Mouse (Mus musculus) MEL (cell line): Measurements from ENCODE around the gene Rpn2. TPM values are rescaled to one million over a fixed set of nuclear protein-coding genes. Genes with fewer than 3 reads are reported as not detected.

ENCODE experiments used
- DNase-seq: peaks from one replicate; pipeline ENCODE4 v3.0.0; 2011; ENCODE audit warnings: low read depth, low spot score
- H3K27ac ChIP-seq: 2 replicates; pipeline ENCODE4 v1.5.1; 2012; ENCODE audit warnings: low read depth, mild to moderate bottlenecking, control low read depth, low read length, moderate library complexity; ENCODE audit not compliant: control insufficient read depth
- H3K27me3 ChIP-seq, 2 experiments: fragments of 150-350 bp in 1 of 2; sonication (generic) in 1 of 2; 2 replicates each; pipeline ENCODE4 v1.6.1; 2012; ENCODE audit warnings: low read length in 2 of 2, mild to moderate bottlenecking in 2 of 2, improper control_type of control experiment in 1 of 2, moderate library complexity in 1 of 2; ENCODE audit not compliant: insufficient read depth in 2 of 2, control insufficient read depth in 1 of 2
- H3K36me3 ChIP-seq, 2 experiments: 2 replicates each; pipeline ENCODE4 v1.6.1; 2012 to 2014; ENCODE audit warnings: low read length in 2 of 2, improper control_type of control experiment in 1 of 2, inconsistent platforms in 1 of 2, mild to moderate bottlenecking in 1 of 2; ENCODE audit not compliant: insufficient read depth in 2 of 2, control insufficient read depth in 1 of 2
- H3K4me1 ChIP-seq, 2 experiments: fragments of 150-350 bp in 1 of 2; sonication (generic) in 1 of 2; 2 replicates each; pipeline ENCODE4 v1.6.1; 2012; ENCODE audit warnings: low read length in 2 of 2, improper control_type of control experiment in 1 of 2, mild to moderate bottlenecking in 1 of 2; ENCODE audit not compliant: insufficient read depth in 2 of 2, control insufficient read depth in 1 of 2
- H3K4me3 ChIP-seq, 2 experiments: fragments of 150-350 bp in 1 of 2; sonication (generic) in 1 of 2; 2 replicates each; pipeline ENCODE4 v1.5.1; 2012; ENCODE audit warnings: low read depth in 2 of 2, low read length in 2 of 2, mild to moderate bottlenecking in 2 of 2, moderate library complexity in 2 of 2, control low read depth in 1 of 2, improper control_type of control experiment in 1 of 2; ENCODE audit not compliant: control insufficient read depth in 1 of 2, insufficient read depth in 1 of 2
- H3K79me2 ChIP-seq: 2 replicates; pipeline ENCODE4 v1.6.1; 2012; ENCODE audit warnings: mild to moderate bottlenecking, low read length, moderate library complexity; ENCODE audit not compliant: control insufficient read depth, poor library complexity, insufficient read depth
- H3K9ac ChIP-seq: 2 replicates; pipeline ENCODE4 v1.6.1; 2012; ENCODE audit warnings: low read depth, mild to moderate bottlenecking, control low read depth, low read length, moderate library complexity; ENCODE audit not compliant: control insufficient read depth, poor library complexity, severe bottlenecking
- H3K9me3 ChIP-seq: fragments of 150-350 bp; sonication (generic); replicated peaks from 2 replicates; pipeline ENCODE4 v1.6.1; 2012; ENCODE audit warnings: mild to moderate bottlenecking, low read length, improper control_type of control experiment, moderate library complexity; ENCODE audit not compliant: insufficient read depth
- CHD1 ChIP-seq: IDR thresholded peaks from 2 replicates; pipeline ENCODE4 v1.6.1; 2012; ENCODE audit warnings: low read depth, mild to moderate bottlenecking, inconsistent platforms, low read length, improper control_type of control experiment
- CHD2 ChIP-seq: IDR thresholded peaks from 2 replicates; pipeline ENCODE4 v1.6.1; 2011; ENCODE audit warnings: low read length, improper control_type of control experiment
- E2F4 ChIP-seq: IDR thresholded peaks from 2 replicates; pipeline ENCODE4 v1.6.1; 2011; ENCODE audit warnings: low read depth, low read length, improper control_type of control experiment, borderline replicate concordance
- ELF1 ChIP-seq: IDR thresholded peaks from 2 replicates; pipeline ENCODE4 v1.6.1; 2014; ENCODE audit warnings: low read depth, mild to moderate bottlenecking, inconsistent platforms, low read length, improper control_type of control experiment, moderate library complexity
- EP300 ChIP-seq, 2 experiments: IDR thresholded peaks; 2 replicates each; pipeline ENCODE4 v1.6.1; 2011; ENCODE audit warnings: improper control_type of control experiment in 2 of 2, low read length in 2 of 2, low read depth in 1 of 2, mild to moderate bottlenecking in 1 of 2
- GABPA ChIP-seq: IDR thresholded peaks from 2 replicates; pipeline ENCODE4 v1.6.1; 2012; ENCODE audit warnings: low read depth, mild to moderate bottlenecking, inconsistent platforms, low read length, improper control_type of control experiment, moderate library complexity
- GATA1 ChIP-seq: IDR thresholded peaks from 2 replicates; pipeline ENCODE4 v1.6.1; 2011; ENCODE audit warnings: low read depth, low read length, improper control_type of control experiment
- JUND ChIP-seq: IDR thresholded peaks from 2 replicates; pipeline ENCODE4 v1.6.1; 2011; ENCODE audit warnings: low read depth, mild to moderate bottlenecking, improper control_type of control experiment, low read length
- KAT2A ChIP-seq: conservative IDR thresholded peaks from 2 replicates; pipeline ENCODE4 v1.6.1; 2012; ENCODE audit warnings: low read depth, low read length, improper control_type of control experiment, inconsistent platforms
- MXI1 ChIP-seq: IDR thresholded peaks from 2 replicates; pipeline ENCODE4 v1.6.1; 2011; ENCODE audit warnings: mild to moderate bottlenecking, low read depth, low read length, improper control_type of control experiment
- MYB ChIP-seq: IDR thresholded peaks from 2 replicates; pipeline ENCODE4 v1.6.1; 2011; ENCODE audit warnings: mild to moderate bottlenecking, low read depth, low read length, improper control_type of control experiment
- NRF1 ChIP-seq: IDR thresholded peaks from 2 replicates; pipeline ENCODE4 v1.6.1; 2014; ENCODE audit warnings: low read depth, mild to moderate bottlenecking, inconsistent platforms, low read length, improper control_type of control experiment, moderate library complexity; ENCODE audit not compliant: poor library complexity, insufficient read depth, severe bottlenecking
- POLR2AphosphoS2 ChIP-seq: IDR thresholded peaks from 2 replicates; pipeline ENCODE4 v1.6.1; 2011; ENCODE audit warnings: low read length, improper control_type of control experiment
- POLR2AphosphoS5 ChIP-seq: IDR thresholded peaks from 2 replicates; pipeline ENCODE4 v1.6.1; 2012; ENCODE audit warnings: low read depth, borderline replicate concordance, mild to moderate bottlenecking, inconsistent platforms, low read length, moderate library complexity, mixed read lengths
- RAD21 ChIP-seq: IDR thresholded peaks from 2 replicates; pipeline ENCODE4 v1.6.1; 2011; ENCODE audit warnings: mild to moderate bottlenecking, low read depth, low read length, improper control_type of control experiment
- SIN3A ChIP-seq: IDR thresholded peaks from 2 replicates; pipeline ENCODE4 v1.6.1; 2012; ENCODE audit warnings: low read length, improper control_type of control experiment, inconsistent platforms
- SMC3 ChIP-seq: IDR thresholded peaks from 2 replicates; pipeline ENCODE4 v1.6.1; 2011; ENCODE audit warnings: low read depth, low read length, improper control_type of control experiment
- TAL1 ChIP-seq: IDR thresholded peaks from 2 replicates; pipeline ENCODE4 v1.6.1; 2012; ENCODE audit warnings: mild to moderate bottlenecking, inconsistent platforms, low read length, moderate library complexity, mixed read lengths
- TBP ChIP-seq: IDR thresholded peaks from 2 replicates; pipeline ENCODE4 v1.8.0; 2011; ENCODE audit warnings: low read depth, low read length, improper control_type of control experiment
- TCF12 ChIP-seq: IDR thresholded peaks from 2 replicates; pipeline ENCODE4 v1.6.1; 2014; ENCODE audit warnings: low read depth, mild to moderate bottlenecking, inconsistent platforms, low read length, improper control_type of control experiment, moderate library complexity
- UBTF ChIP-seq: IDR thresholded peaks from 2 replicates; pipeline ENCODE4 v1.6.1; 2012; ENCODE audit warnings: low read depth, mild to moderate bottlenecking, inconsistent platforms, low read length, improper control_type of control experiment, moderate library complexity, borderline replicate concordance; ENCODE audit not compliant: insufficient read depth
- USF1 ChIP-seq: IDR thresholded peaks from 2 replicates; pipeline ENCODE4 v1.6.1; 2014; ENCODE audit warnings: low read depth, mild to moderate bottlenecking, inconsistent platforms, low read length, improper control_type of control experiment, moderate library complexity
- USF2 ChIP-seq, 2 experiments: IDR thresholded peaks; 2 replicates each; pipeline ENCODE4 v1.6.1; 2011 to 2012; ENCODE audit warnings: improper control_type of control experiment in 2 of 2, low read length in 2 of 2, borderline replicate concordance in 1 of 2, inconsistent platforms in 1 of 2, low read depth in 1 of 2, mild to moderate bottlenecking in 1 of 2; ENCODE audit not compliant: insufficient read depth in 1 of 2
- ZKSCAN1 ChIP-seq: IDR thresholded peaks from 2 replicates; pipeline ENCODE4 v1.6.1; 2012; ENCODE audit warnings: low read depth, mild to moderate bottlenecking, inconsistent platforms, low read length, improper control_type of control experiment, moderate library complexity
- ZMIZ1 ChIP-seq: IDR thresholded peaks from 2 replicates; pipeline ENCODE4 v1.6.1; 2012; ENCODE audit warnings: low read depth, mild to moderate bottlenecking, inconsistent platforms, low read length, improper control_type of control experiment, moderate library complexity
- ZNF384 ChIP-seq: IDR thresholded peaks from 2 replicates; pipeline ENCODE4 v1.6.1; 2012; ENCODE audit warnings: low read depth, mild to moderate bottlenecking, inconsistent platforms, low read length, improper control_type of control experiment
- polyA plus RNA-seq, 2 experiments: library from polyadenylated mRNA; stranded (reverse) in 1 of 2; unstranded in 1 of 2; fragments of >175 nt in 1 of 2; fragments of >200 nt in 1 of 2; gene quantifications; 2 replicates each; pipeline versions ENCODE4 v1.2.1 to v1.2.4; 2012; ENCODE audit warnings: low replicate concordance in 2 of 2, low read depth in 1 of 2; ENCODE audit not compliant: insufficient read length in 2 of 2, insufficient read depth in 1 of 2, missing spikeins in 1 of 2
- total RNA-seq: library from RNA; depleted of rRNA; stranded (reverse); fragments of 300-350 nt; gene quantifications from 2 replicates; pipeline ENCODE4 v1.2.3, GENCODE M21; 2012

Rpn2 gene
- total and polyA plus RNA-seq, 3 experiments, result 284 to 316 (median 310) TPM

DNA sequence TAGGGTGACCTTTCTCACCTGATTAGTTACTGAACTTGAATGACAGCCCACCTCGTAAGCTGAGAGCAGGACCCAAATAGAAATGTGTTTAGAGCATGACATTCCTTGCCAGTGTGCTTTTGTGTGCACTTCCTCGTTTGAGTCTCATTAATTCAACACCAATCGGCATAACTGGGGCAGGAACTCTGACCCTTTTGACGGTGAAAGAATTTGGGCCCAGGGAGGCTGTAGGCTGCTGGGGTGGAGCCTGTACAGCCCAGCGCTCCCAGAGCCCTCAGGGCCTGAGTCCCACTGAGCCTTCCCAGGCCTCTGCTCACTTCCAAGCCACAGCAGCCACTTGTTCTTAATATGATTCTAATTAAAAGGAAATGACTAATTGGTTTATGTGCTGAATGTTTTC is 42.1 kb downstream of the Rpn2 start:
- Histone ChIP-seq H3K4me3 (no peak overlapping the region), H3K9me3 (no peaks in the 10 kb centered on the region), H3K9ac (no peak overlapping the region), H3K79me2 (no peaks in the 10 kb centered on the region), H3K27ac (no peak overlapping the region), H3K4me1 (no peaks in the 10 kb centered on the region), H3K36me3 (peaks cover 0 to 15% of the 10 kb centered on the region in 2 experiments; a peak in 2 of 4 replicates), H3K27me3 (no peaks in the 10 kb centered on the region)
- no peak for DNase-seq
- TF ChIP-seq TBP, result no peak
- TF ChIP-seq SIN3A, result no peak
- no peak for TF ChIP-seq ZKSCAN1
- no peak for TF ChIP-seq MXI1
- TF ChIP-seq GATA1, result no peak
- no peak for TF ChIP-seq POLR2AphosphoS2
- TF ChIP-seq MYB, result no peak
- TF ChIP-seq POLR2AphosphoS5, result no peak
- TF ChIP-seq SMC3, result no peak
- no peak for TF ChIP-seq TCF12
- TF ChIP-seq KAT2A, result no peak
- TF ChIP-seq UBTF, result no peak
- TF ChIP-seq RAD21, result no peak
- no peak for TF ChIP-seq CHD1
- TF ChIP-seq CHD2, result no peak

DNA sequence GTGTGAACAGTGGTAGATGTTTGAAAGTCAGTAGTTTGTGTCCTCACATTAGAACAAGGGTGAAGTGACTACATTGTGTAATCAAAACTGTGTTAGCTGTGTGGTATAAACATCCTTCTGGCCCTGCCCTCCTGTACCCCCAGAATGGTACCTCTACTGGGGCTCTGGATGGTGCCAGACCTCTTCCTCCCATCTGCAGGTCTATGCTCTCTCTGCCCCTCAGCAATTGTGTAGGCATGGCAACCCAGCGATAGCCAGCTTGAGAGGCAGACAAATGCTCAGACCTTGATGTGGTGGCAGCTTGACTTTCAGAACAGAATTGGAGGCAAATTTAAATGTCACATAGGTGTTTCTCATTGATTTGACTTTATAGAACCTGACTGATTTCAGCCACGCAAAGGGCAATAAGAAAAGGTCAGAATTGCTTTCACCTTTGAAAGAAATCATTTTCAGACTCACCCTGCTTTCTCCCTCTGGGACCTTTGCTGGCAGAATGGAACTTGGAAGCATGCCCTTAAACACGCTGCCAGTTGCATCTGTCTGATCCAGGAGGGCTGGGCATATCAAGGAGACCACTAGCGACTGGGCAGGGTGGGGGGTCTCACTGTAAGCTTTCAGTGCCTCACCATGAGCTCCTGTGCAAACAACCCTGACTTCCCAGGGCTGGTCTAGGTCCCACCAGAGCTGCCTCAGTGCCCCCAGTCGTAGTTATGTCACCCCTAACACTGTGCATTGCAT is 43.4 kb downstream of the Rpn2 start:
- no peaks in the 10 kb centered on the region for H3K9me3 ChIP-seq
- no peaks in the 10 kb centered on the region for H3K4me1 ChIP-seq
- no peak overlapping the region for H3K9ac ChIP-seq
- TF ChIP-seq TAL1 (no peak), CHD2 (no peak), EP300 (IDR thresholded peaks at IDR 0.05; ENCODE audit: low read depth in 1 of 2, low read length in 2 of 2) (no peak), GATA1 (no peak), ZNF384 (no peak), USF2 (IDR thresholded peaks at IDR 0.05; ENCODE audit: borderline replicate concordance in 1 of 2, insufficient read depth in 1 of 2, low read depth in 1 of 2, low read length in 2 of 2) (no peak), NRF1 (no peak), GABPA (no peak), TCF12 (no peak), SMC3 (no peak), ZMIZ1 (no peak), USF1 (no peak), SIN3A (no peak), ELF1 (no peak), RAD21 (no peak), JUND (no peak), MXI1 (no peak), UBTF (no peak), E2F4 (no peak)
- TF ChIP-seq, all 39 proteins: peak for 0
- peaks cover 0 to 14% of the 10 kb centered on the region in 2 experiments; a peak in 2 of 4 replicates for H3K36me3 ChIP-seq
- no peak overlapping the region for H3K4me3 ChIP-seq
- no peaks in the 10 kb centered on the region for H3K27me3 ChIP-seq
- DNase-seq, result no peak
- H3K27ac ChIP-seq, result no peak overlapping the region
- no peaks in the 10 kb centered on the region for H3K79me2 ChIP-seq
